Mouse (Mus musculus): ENCODE results near the gene Mtcl1.

Mtcl1 gene

GRCm38 (mm10) chr17:66449460-66450341 is at the start of gene Mtcl1:
Gene Mtcl1, minus strand, starts transcription at chr17:66449750.
- peak; percentile 60 for DNase-seq (ENCODE audit: low read depth)

GRCm38 (mm10) chr17:66498598-66498997 is 49.0 kb upstream of the Mtcl1 start:
- no peak for DNase-seq (ENCODE audit: low read depth)

- no peak for DNase-seq (ENCODE audit: low read depth)
These were observed 47.0 kb upstream of the Mtcl1 start for GRCm38 (mm10) chr17:66496589-66496988.

GRCm38 (mm10) chr17:66490022-66490601 is 40.6 kb upstream of the Mtcl1 start:
- DNase-seq (ENCODE audit: low read depth) = peak; percentile 74

GRCm38 (mm10) chr17:66486576-66486975 is 37.0 kb upstream of the Mtcl1 start:
- DNase-seq (ENCODE audit: low read depth) = no peak

GRCm38 (mm10) chr17:66485742-66486141 is 36.2 kb upstream of the Mtcl1 start:
- DNase-seq (ENCODE audit: low read depth) = peak; percentile 60

GRCm38 (mm10) chr17:66484965-66485364 is 35.4 kb upstream of the Mtcl1 start:
- DNase-seq (ENCODE audit: low read depth) = no peak

- DNase-seq (ENCODE audit: low read depth) = no peak
These were observed 34.3 kb upstream of the Mtcl1 start for GRCm38 (mm10) chr17:66483651-66484454.

GRCm38 (mm10) chr17:66481295-66481694 is 31.7 kb upstream of the Mtcl1 start:
- DNase-seq (ENCODE audit: low read depth) = no peak

GRCm38 (mm10) chr17:66480491-66481278 is 31.1 kb upstream of the Mtcl1 start:
- DNase-seq (ENCODE audit: low read depth) = no peak

GRCm38 (mm10) chr17:66479813-66480490 is 30.4 kb upstream of the Mtcl1 start:
- DNase-seq (ENCODE audit: low read depth) = no peak

- no peak for DNase-seq (ENCODE audit: low read depth)
These were observed 29.8 kb upstream of the Mtcl1 start for GRCm38 (mm10) chr17:66479311-66479710.

- DNase-seq (ENCODE audit: low read depth) = no peak
These were observed 23.7 kb upstream of the Mtcl1 start for GRCm38 (mm10) chr17:66473205-66473604.

- DNase-seq (ENCODE audit: low read depth) = no peak
These were observed 22.2 kb upstream of the Mtcl1 start for GRCm38 (mm10) chr17:66471775-66472174.

- DNase-seq (ENCODE audit: low read depth) = no peak
These were observed 21.7 kb upstream of the Mtcl1 start for GRCm38 (mm10) chr17:66471252-66471651.

GRCm38 (mm10) chr17:66470020-66470419 is 20.5 kb upstream of the Mtcl1 start:
- no peak for DNase-seq (ENCODE audit: low read depth)

GRCm38 (mm10) chr17:66457278-66457677 is 7.7 kb upstream of the Mtcl1 start:
- no peak for DNase-seq (ENCODE audit: low read depth)

- peak; percentile 77 for DNase-seq (ENCODE audit: low read depth)
These were observed 1.6 kb upstream of the Mtcl1 start for GRCm38 (mm10) chr17:66451143-66451542.

- no peak for DNase-seq (ENCODE audit: low read depth)
These were observed 1.0 kb upstream of the Mtcl1 start for GRCm38 (mm10) chr17:66450526-66451070.

- DNase-seq (ENCODE audit: low read depth) = peak; percentile 12
These were observed 837 bp downstream of the Mtcl1 start for GRCm38 (mm10) chr17:66448421-66449405.

Measured in induced T-regulatory cell, adult 2 months (primary cell).